Mouse (Mus musculus) liver, embryonic 14.5 days (tissue): ENCODE data around the gene Elobl.

Source experiments
- CTCF ChIP-seq: IDR thresholded peaks from 2 replicates; pipeline ENCODE4 v1.5.1; 2016; ENCODE audit warnings: antibody characterized with exemption, low read depth, control low read depth
- EP300 ChIP-seq: IDR thresholded peaks from 2 replicates; pipeline ENCODE4 v1.6.1; 2016; ENCODE audit warnings: antibody characterized with exemption, low read depth

GRCm38 (mm10) chr11:88949802-88950639, 16.7 kb downstream of the Elobl start:
- TF ChIP-seq CTCF: no peak
- no peak for TF ChIP-seq EP300
